Mouse (Mus musculus): ENCODE measurements around the gene Zfp583.

- no peak for TF ChIP-seq CTCF (IDR thresholded peaks at IDR 0.05; ENCODE audit: low read depth)
- TF ChIP-seq EP300 (optimal IDR thresholded peaks at IDR 0.05): no peak
These were observed 13.0 kb upstream of the Zfp583 start for GRCm38 (mm10) chr7:6344124-6344523.
